In the genomic region with DNA sequence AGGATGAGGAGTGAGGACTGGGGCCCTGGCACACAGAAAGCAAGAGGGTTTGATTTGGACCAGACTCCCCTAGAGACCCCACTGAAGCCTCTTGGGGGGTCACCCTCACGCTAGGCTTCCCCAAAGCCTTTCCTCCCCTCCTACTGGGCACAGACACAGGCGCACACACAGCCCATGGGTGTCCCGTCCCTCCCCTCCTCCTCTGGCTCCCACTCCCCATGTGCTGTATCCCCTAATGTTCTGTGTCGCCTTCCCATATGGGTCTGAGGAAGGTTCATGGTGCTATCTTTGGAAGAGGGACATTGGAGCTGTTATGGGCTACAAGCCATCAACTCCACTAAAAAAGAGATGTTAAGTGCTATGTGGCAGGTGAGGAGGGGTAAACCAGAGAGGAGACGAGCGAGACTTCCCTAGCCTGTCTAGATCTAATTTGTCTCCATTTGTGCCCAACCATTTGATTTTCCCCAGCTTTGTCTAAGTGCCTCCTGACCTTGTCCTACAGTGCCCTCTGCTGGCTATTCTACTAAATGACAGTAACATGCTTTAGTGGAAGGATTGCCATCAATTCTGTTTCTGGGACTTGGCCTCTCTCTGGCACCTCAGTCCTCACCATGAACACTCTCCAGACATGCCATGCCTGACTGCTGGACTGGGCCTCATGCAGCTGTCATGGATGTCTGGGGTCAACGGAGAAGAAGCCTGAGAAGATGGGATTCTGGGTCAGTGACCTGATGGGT, we compare ENCODE assay signal across 8 mouse cellular contexts. TPM values are rescaled to one million over a fixed set of nuclear protein-coding genes. Genes with fewer than 3 reads are reported as not detected.
A peak's percentile ranks its signal among the peaks of the same experiment; 100 is the strongest.
DNase-seq lines count a peak whose midpoint lies in the region; ATAC-seq and TF ChIP-seq lines count a peak whose summit lies in the region.

No protein-coding gene starts in this region.

- WGBS in intestine, postnatal 0 days = 27% methylated on average over 7 of the region's 7 CpGs
- 34% methylated on average over 7 of the region's 7 CpGs for WGBS in midbrain, embryonic 11.5 days
- 39% methylated on average over 7 of the region's 7 CpGs for WGBS in spleen, adult 2 months

- no peak overlapping the region for H3K4me3 ChIP-seq in intestine, postnatal 0 days (ENCODE audit: low read depth, low read length)
- H3K4me3 ChIP-seq in midbrain, embryonic 11.5 days (ENCODE audit: low read depth, low read length) = no peak overlapping the region
- H3K4me3 ChIP-seq in spleen, adult 2 months (ENCODE audit: extremely low read depth, insufficient read depth, insufficient read length) = no peak overlapping the region

- peak; percentile 98 for TF ChIP-seq CTCF in intestine, postnatal 0 days (IDR thresholded peaks at IDR 0.05; ENCODE audit: low read depth)
- peak; percentile 72; the same call in 1 of the 2 replicates for TF ChIP-seq CTCF in spleen, adult 2 months (IDR thresholded peaks at IDR 0.05; ENCODE audit: extremely low read depth, insufficient read depth, insufficient read length, insufficient replicate concordance)

- DNase-seq in ovary, postnatal 10 days (ENCODE audit: low spot score) = peak; percentile 19
- no peak for DNase-seq in ovary, postnatal 36 days (ENCODE audit: low spot score)
- peak; percentile 55 for DNase-seq in cerebellum, adult 9-11 months
- peak; percentile 43 to 79 for DNase-seq in frontal cortex, postnatal 36 days (ENCODE audit: low spot score in 2 of 2)
- DNase-seq in left cerebral cortex, postnatal 4 days = peak; percentile 56
- peak; percentile 97 for DNase-seq in midbrain, embryonic 11.5 days (ENCODE audit: low spot score, missing footprints)
- DNase-seq in spleen, adult 2 months (ENCODE audit: low read depth in 1 of 2, low spot score in 2 of 2) = peak; percentile 58 to 66

- no peak overlapping the region for H3K9ac ChIP-seq in intestine, postnatal 0 days (ENCODE audit: low read depth, low read length)
- H3K9ac ChIP-seq in midbrain, embryonic 11.5 days (ENCODE audit: low read length) = peak overlapping the region; percentile 27; the same call in 1 of the 2 replicates

- no peaks in the 10 kb centered on the region; the same call in 1 of the 2 replicates for H3K4me1 ChIP-seq in intestine, postnatal 0 days (replicated peaks; ENCODE audit: control insufficient read depth, insufficient read depth, low read length)
- H3K4me1 ChIP-seq in midbrain, embryonic 11.5 days (ENCODE audit: control insufficient read depth, insufficient read depth, low read length) = no peaks in the 10 kb centered on the region
- peaks cover 14% of the 10 kb centered on the region; the same call in 1 of the 2 replicates for H3K4me1 ChIP-seq in spleen, adult 2 months (ENCODE audit: control insufficient read depth, insufficient read depth, insufficient read length)

- intact Hi-C loops in left cerebral cortex, postnatal 4 days (cut with DNase I) = loop anchor here (5.0 to 10.0 kb wide), 3 partner anchors 86 to 404 kb away; no protein-coding TSS in a partner anchor

- no peaks in the 10 kb centered on the region for H3K36me3 ChIP-seq in intestine, postnatal 0 days (ENCODE audit: control insufficient read depth, insufficient read depth)
- H3K36me3 ChIP-seq in midbrain, embryonic 11.5 days (ENCODE audit: control insufficient read depth, insufficient read depth, low read length) = no peaks in the 10 kb centered on the region
- H3K36me3 ChIP-seq in spleen, adult 2 months (ENCODE audit: control insufficient read depth, insufficient read depth, low read length) = no peaks in the 10 kb centered on the region

- 0 out of 2 replicates have a peak, but pooled peaks cover 3% of the 10 kb centered on the region for H3K27me3 ChIP-seq in intestine, postnatal 0 days (replicated peaks; ENCODE audit: control insufficient read depth, insufficient read depth, low read length)
- H3K27me3 ChIP-seq in midbrain, embryonic 11.5 days (ENCODE audit: control insufficient read depth, insufficient read depth, low read length) = no peaks in the 10 kb centered on the region
- no peaks in the 10 kb centered on the region for H3K27me3 ChIP-seq in spleen, adult 2 months (ENCODE audit: control insufficient read depth, insufficient read depth, low read length)

- H3K27ac ChIP-seq in intestine, postnatal 0 days (ENCODE audit: low read depth, low read length) = 0 out of 2 replicates have a peak overlapping the region, but pooled peaks have one; percentile 30
- no peak overlapping the region for H3K27ac ChIP-seq in midbrain, embryonic 11.5 days (ENCODE audit: low read depth, low read length)
- H3K27ac ChIP-seq in spleen, adult 2 months (ENCODE audit: insufficient read depth, low read length) = no peak overlapping the region

- H3K4me2 ChIP-seq in intestine, postnatal 0 days (replicated peaks; ENCODE audit: low read depth) = 0 out of 2 replicates have a peak overlapping the region, but pooled peaks have one; percentile 13
- no peak overlapping the region for H3K4me2 ChIP-seq in midbrain, embryonic 11.5 days

- no peak for TF ChIP-seq POLR2A in spleen, adult 2 months (IDR thresholded peaks at IDR 0.05; ENCODE audit: low read depth, low read length)

- no peaks in the 10 kb centered on the region for H3K9me3 ChIP-seq in intestine, postnatal 0 days (ENCODE audit: control insufficient read depth)
- no peaks in the 10 kb centered on the region for H3K9me3 ChIP-seq in midbrain, embryonic 11.5 days (ENCODE audit: control insufficient read depth, low read length)

- no peak for ATAC-seq in intestine, postnatal 0 days
- ATAC-seq in midbrain, embryonic 11.5 days (ENCODE audit: low FRiP score) = peak; percentile 61

RNA-seq across cellular contexts. Expression of a gene that starts 38.4 kb away (rescaled TPM):
- polyA plus RNA-seq in intestine, postnatal 0 days (2015; fragmentation: Nextera tagmentation; extraction: Ambion mirVana) = 9.2 and 11.0 TPM in 2 replicates
- 1 to 10 TPM; 5.9 to 7.0 TPM for total RNA-seq in left cerebral cortex, postnatal 4 days (2021)
- 92.0 and 96.9 TPM in 2 replicates for polyA plus RNA-seq in midbrain, embryonic 11.5 days (2014; fragmentation: Nextera tagmentation; extraction: Ambion mirVana)
- polyA plus RNA-seq in spleen, adult 2 months (2012; rRNA removed) = 0.77 and 0.84 TPM in 2 replicates

RNA-seq across cellular contexts. Expression of a gene that starts 51.1 kb away (rescaled TPM):
- 10.2 and 18.4 TPM in 2 replicates for polyA plus RNA-seq in intestine, postnatal 0 days (2015; fragmentation: Nextera tagmentation; extraction: Ambion mirVana)
- under 1 TPM in 1 of 2 experiments, not detected in 1; 0.28 TPM for total RNA-seq in left cerebral cortex, postnatal 4 days (2021)
- polyA plus RNA-seq in midbrain, embryonic 11.5 days (2014; fragmentation: Nextera tagmentation; extraction: Ambion mirVana) = 0.30 TPM in 1 of 2 replicates, not detected in the other
- 0.99 and 1.3 TPM in 2 replicates for polyA plus RNA-seq in spleen, adult 2 months (2012; rRNA removed)
